Mouse (Mus musculus) heart, postnatal 36 days (tissue): ENCODE data around the gene Afg1l. TPM values are rescaled to one million over a fixed set of nuclear protein-coding genes. Genes with fewer than 3 reads are reported as not detected.
A peak's percentile ranks its signal among the peaks of the same experiment; 100 is the strongest.

Experiments
- DNase-seq, 2 experiments: peaks; one replicate each; pipeline ENCODE4 v3.0.0; 2021 to 2022
- intact Hi-C: fragments of 180-260 bp; cut with DNase I; formaldehyde crosslinking; loops from one replicate; pipeline ENCODE4 v1.15.1; 2025
- total RNA-seq, 2 experiments: library from RNA; stranded (reverse); gene quantifications; 2 replicates each; pipeline ENCODE4 v1.2.3; 2021

The Afg1l gene
- total RNA-seq, 2 experiments from 2014 or later, result 30.9 to 37.7 TPM

GRCm38 (mm10) chr10:42480719-42481118 lies 2.4 kb upstream of the Afg1l start:
- DNase-seq, result no peak
- intact Hi-C loops, result loop anchor here (10.0 kb wide), 1 partner anchor 666 kb away; no protein-coding TSS in a partner anchor

GRCm38 (mm10) chr10:42477550-42478340 lies 620 bp downstream of the Afg1l start:
- DNase-seq, result no peak
- intact Hi-C loops, result no loop called here

GRCm38 (mm10) chr10:42476774-42477475 lies 1.4 kb downstream of the Afg1l start:
- intact Hi-C loops, result no loop called here
- no peak for DNase-seq

GRCm38 (mm10) chr10:42474946-42475514 lies 3.3 kb downstream of the Afg1l start:
- intact Hi-C loops, result no loop called here
- no peak for DNase-seq

GRCm38 (mm10) chr10:42464805-42465204 lies 13.6 kb downstream of the Afg1l start:
- no peak for DNase-seq
- intact Hi-C loops, result no loop called here

- DNase-seq, result peak; percentile 26 to 36
- intact Hi-C loops, result no loop called here
These were observed 14.1 kb downstream of the Afg1l start for GRCm38 (mm10) chr10:42464224-42464623.

GRCm38 (mm10) chr10:42457557-42458191 lies 20.7 kb downstream of the Afg1l start:
- intact Hi-C loops, result no loop called here

GRCm38 (mm10) chr10:42455981-42456380 lies 22.4 kb downstream of the Afg1l start:
- no peak for DNase-seq
- intact Hi-C loops, result loop anchor here (2.0 kb wide), 1 partner anchor 47 kb away; the partner anchor contains the start of gene Snx3

More at GRCm38 (mm10) chr10:42457557-42458191, 20.7 kb downstream of the Afg1l start:
- peak; percentile 68 to 74 for DNase-seq

GRCm38 (mm10) chr10:42454690-42455089 lies 23.7 kb downstream of the Afg1l start:
- intact Hi-C loops, result loop anchor here (2.0 kb wide), 1 partner anchor 48 kb away; the partner anchor contains the start of gene Snx3

GRCm38 (mm10) chr10:42454266-42454665 lies 24.1 kb downstream of the Afg1l start:
- no peak for DNase-seq
- intact Hi-C loops, result loop anchor here (2.0 kb wide), 1 partner anchor 49 kb away; the partner anchor contains the start of gene Snx3

More at GRCm38 (mm10) chr10:42454690-42455089, 23.7 kb downstream of the Afg1l start:
- no peak for DNase-seq

GRCm38 (mm10) chr10:42449672-42450071 lies 28.7 kb downstream of the Afg1l start:
- DNase-seq, result no peak
- intact Hi-C loops, result no loop called here

- DNase-seq, result no peak
- intact Hi-C loops, result no loop called here
These were observed 30.0 kb downstream of the Afg1l start for GRCm38 (mm10) chr10:42448371-42448770.

GRCm38 (mm10) chr10:42446145-42446544 lies 32.2 kb downstream of the Afg1l start:
- intact Hi-C loops, result no loop called here
- no peak for DNase-seq

GRCm38 (mm10) chr10:42436842-42437805 lies 41.2 kb downstream of the Afg1l start:
- DNase-seq, result no peak
- intact Hi-C loops, result no loop called here

- no peak for DNase-seq
- intact Hi-C loops, result no loop called here
These were observed 60.7 kb downstream of the Afg1l start for GRCm38 (mm10) chr10:42417530-42418174.

GRCm38 (mm10) chr10:42415821-42416470 lies 62.4 kb downstream of the Afg1l start:
- intact Hi-C loops, result no loop called here
- DNase-seq, result no peak

- DNase-seq, result peak; percentile 24 to 41
- intact Hi-C loops, result no loop called here
These were observed 67.4 kb downstream of the Afg1l start for GRCm38 (mm10) chr10:42410748-42411537.

- intact Hi-C loops, result no loop called here
- DNase-seq, result no peak
These were observed 87.9 kb downstream of the Afg1l start for GRCm38 (mm10) chr10:42390436-42390835.
